Mouse (Mus musculus) embryonic fibroblast, embryonic 13.5 days (primary cell): ENCODE data around the gene Ccdc151.

Experiments
- CTCF ChIP-seq: IDR thresholded peaks from 2 replicates; pipeline ENCODE4 v1.5.1; 2011; ENCODE audit warnings: mild to moderate bottlenecking, control low read depth, low read length, moderate library complexity, borderline replicate concordance; ENCODE audit not compliant: insufficient read depth
- POLR2A ChIP-seq: IDR thresholded peaks from 2 replicates; pipeline ENCODE4 v1.6.1; 2011; ENCODE audit warnings: low read depth, mild to moderate bottlenecking, control low read depth, low read length, moderate library complexity

- no peak for TF ChIP-seq CTCF
- TF ChIP-seq POLR2A = no peak
Observed at GRCm38 (mm10) chr9:21962010-21962409, 40.4 kb downstream of the Ccdc151 start.
